Mouse (Mus musculus) liver, adult 2 months (tissue): ENCODE results near the gene Cdpf1. TPM values are rescaled to one million over a fixed set of nuclear protein-coding genes. Genes with fewer than 3 reads are reported as not detected.
A peak's percentile ranks its signal among the peaks of the same experiment; 100 is the strongest.

Source experiments
- DNase-seq: peaks from one replicate; pipeline ENCODE4 v3.0.0-alpha.2; 2011; ENCODE audit warnings: low read depth, low spot score; ENCODE audit errors: extremely low read depth
- H3K27ac ChIP-seq: fragments of 200-500 bp; replicated peaks from 2 replicates; pipeline ENCODE4 v1.5.1; 2012; ENCODE audit warnings: low read depth, mild to moderate bottlenecking, control low read depth, inconsistent platforms, low read length; ENCODE audit not compliant: insufficient read depth
- H3K27me3 ChIP-seq: fragments of 200-500 bp; 2 replicates; pipeline ENCODE4 v1.6.1; 2012; ENCODE audit warnings: mild to moderate bottlenecking, moderate library complexity, low read length, inconsistent platforms; ENCODE audit not compliant: control insufficient read depth, insufficient read depth
- H3K36me3 ChIP-seq: fragments of 200-500 bp; 2 replicates; pipeline ENCODE4 v1.6.1; 2012; ENCODE audit warnings: low read length, inconsistent platforms; ENCODE audit not compliant: control insufficient read depth, insufficient read depth
- H3K4me1 ChIP-seq: fragments of 200-500 bp; 2 replicates; pipeline ENCODE4 v1.6.1; 2011; ENCODE audit warnings: low read length; ENCODE audit not compliant: control insufficient read depth, insufficient read depth
- H3K4me3 ChIP-seq: fragments of 200-500 bp; 2 replicates; pipeline ENCODE4 v1.5.1; 2011; ENCODE audit warnings: low read depth, mild to moderate bottlenecking, control low read depth, low read length, moderate library complexity; ENCODE audit not compliant: insufficient read depth
- H3K79me2 ChIP-seq: fragments of 200-500 bp; 2 replicates; pipeline ENCODE4 v1.6.1; 2012; ENCODE audit warnings: inconsistent platforms, mild to moderate bottlenecking, low read length, moderate library complexity; ENCODE audit not compliant: control insufficient read depth, insufficient read depth
- H3K9ac ChIP-seq: fragments of 200-500 bp; 2 replicates; pipeline ENCODE4 v1.6.1; 2012; ENCODE audit warnings: low read depth, mild to moderate bottlenecking, control low read depth, inconsistent platforms, low read length
- CTCF ChIP-seq: fragments of 200-500 bp; IDR thresholded peaks from 2 replicates; pipeline ENCODE4 v1.5.1; 2011; ENCODE audit warnings: low read depth, low read length, control low read depth
- POLR2A ChIP-seq: fragments of 200-500 bp; IDR thresholded peaks from 2 replicates; pipeline ENCODE4 v1.6.1; 2011; ENCODE audit warnings: low read length, control low read depth; ENCODE audit not compliant: insufficient read depth; ENCODE audit errors: extremely low read depth
- WGBS: fragments of 180-500 bp; shearing (Covaris S2); methylation state at CpG from one replicate; pipeline ENCODE4 v1.1.7; 2018; 5-methylcytosine and 5-hydroxymethylcytosine counted together
- polyA plus RNA-seq: library from polyadenylated mRNA; depleted of rRNA; stranded (reverse); fragments of >200 nt; gene quantifications from 2 replicates; pipeline ENCODE4 v1.2.3, GENCODE M21; 2012; rRNA removed
- total RNA-seq: library from RNA; depleted of rRNA; stranded (reverse); fragments of >200 nt; gene quantifications from 2 replicates; pipeline ENCODE4 v1.2.3, GENCODE M21; 2014; rRNA removed

Cdpf1 gene
- total and polyA plus RNA-seq, 2 experiments = 11.6 to 19.6 TPM

- H3K9ac ChIP-seq = no peak overlapping the region
- peaks cover 16% of the 10 kb centered on the region; the same call in 1 of the 2 replicates for H3K79me2 ChIP-seq
- H3K4me1 ChIP-seq = peaks cover 43% of the 10 kb centered on the region
- no peak overlapping the region for H3K4me3 ChIP-seq
- whole genome bisulfite sequencing = 34% methylated on average over 5 of the region's 5 CpGs
- no peaks in the 10 kb centered on the region for H3K27me3 ChIP-seq
- no peak overlapping the region for H3K27ac ChIP-seq
- no peak for TF ChIP-seq CTCF
- no peak for TF ChIP-seq POLR2A
- H3K36me3 ChIP-seq = peaks cover 17% of the 10 kb centered on the region; the same call in 1 of the 2 replicates
- no peak for DNase-seq
These were observed 44.8 kb downstream of the Cdpf1 start for GRCm38 (mm10) chr15:85766677-85767076.

DNA sequence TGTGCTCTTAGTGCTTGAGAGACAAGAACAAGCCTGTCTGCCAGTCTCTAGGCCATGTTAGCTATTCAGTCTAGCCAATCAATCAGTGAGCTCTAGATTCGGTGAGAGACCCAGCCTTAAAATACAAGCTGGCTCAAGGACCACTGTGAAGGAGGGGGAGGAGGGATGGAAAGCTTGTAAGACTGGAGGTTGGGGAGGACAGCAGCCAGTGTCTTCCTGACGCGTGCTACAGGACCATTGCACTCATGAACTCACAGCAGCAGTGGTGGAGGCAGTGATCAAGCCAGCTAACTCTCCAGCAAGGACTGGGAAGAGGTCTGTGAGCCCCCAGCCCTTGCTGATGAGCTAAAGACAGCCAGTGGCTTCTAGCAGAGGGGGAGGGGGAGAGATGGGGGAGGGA lies 46.5 kb downstream of the Cdpf1 start:
- Histone ChIP-seq H3K4me3 (no peak overlapping the region), H3K4me1 (peaks cover 47% of the 10 kb centered on the region), H3K9ac (no peak overlapping the region), H3K27me3 (no peaks in the 10 kb centered on the region), H3K79me2 (peaks cover 21% of the 10 kb centered on the region), H3K27ac (0 out of 2 replicates have a peak overlapping the region, but pooled peaks have one; percentile 22), H3K36me3 (peaks cover 25% of the 10 kb centered on the region; the same call in 1 of the 2 replicates)
- WGBS = 44% methylated on average over 3 of the region's 3 CpGs
- DNase-seq = no peak
- TF ChIP-seq POLR2A = no peak
- no peak for TF ChIP-seq CTCF

- Histone ChIP-seq H3K27me3 (no peaks in the 10 kb centered on the region), H3K79me2 (peaks cover 25% of the 10 kb centered on the region), H3K9ac (no peak overlapping the region), H3K36me3 (peaks cover 29% of the 10 kb centered on the region), H3K4me1 (peaks cover 36% of the 10 kb centered on the region), H3K4me3 (no peak overlapping the region), H3K27ac (peak overlapping the region; percentile 41)
- WGBS = 33% methylated on average over 4 of the region's 4 CpGs
- DNase-seq = peak; percentile 89
- TF ChIP-seq CTCF (peak; percentile 27; the same call in 1 of the 2 replicates), POLR2A (no peak)
These were observed 48.7 kb downstream of the Cdpf1 start for GRCm38 (mm10) chr15:85762761-85763160.

DNA sequence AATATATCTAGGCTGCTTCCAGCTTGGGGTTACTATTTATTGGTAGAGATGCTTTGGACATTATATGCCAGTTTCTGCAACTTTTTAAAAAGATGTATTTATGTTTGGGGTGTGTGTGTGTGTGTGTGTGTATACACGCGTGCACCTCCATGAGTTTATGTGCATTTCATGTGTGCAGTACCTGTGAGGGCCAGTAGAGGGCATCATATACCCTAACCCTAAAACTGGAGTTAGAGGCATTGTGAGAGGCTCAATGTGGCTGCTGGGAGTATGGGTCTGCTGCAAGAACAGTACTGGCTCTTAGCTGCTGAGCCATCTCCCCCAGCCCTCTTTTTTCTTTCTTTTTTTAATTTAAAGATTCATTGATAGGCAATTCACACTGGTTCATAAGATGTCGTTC lies 53.7 kb downstream of the Cdpf1 start:
- peaks cover 40% of the 10 kb centered on the region for H3K4me1 ChIP-seq
- TF ChIP-seq CTCF = peak; percentile 33; the same call in 1 of the 2 replicates
- no peak for TF ChIP-seq POLR2A
- no peak overlapping the region for H3K9ac ChIP-seq
- H3K79me2 ChIP-seq = peaks cover 44% of the 10 kb centered on the region
- no peak overlapping the region for H3K4me3 ChIP-seq
- no peaks in the 10 kb centered on the region for H3K27me3 ChIP-seq
- no peak for DNase-seq
- no peak overlapping the region for H3K27ac ChIP-seq
- peaks cover 35% of the 10 kb centered on the region for H3K36me3 ChIP-seq
- 97% methylated on average over 3 of the region's 3 CpGs for WGBS

Other genes starting within 250 kb of the Cdpf1 start
- gene Wnt7b, start 229.2 kb downstream of the Cdpf1 start, total RNA-seq = 0.07 and 0.09 TPM in 2 replicates
- gene Wnt7b, start 229.2 kb downstream of the Cdpf1 start, polyA plus RNA-seq = 0.06 and 0.12 TPM in 2 replicates
- gene Ppara, start 76.7 kb downstream of the Cdpf1 start, total RNA-seq = 184 and 206 TPM in 2 replicates
- gene Ppara, start 76.7 kb downstream of the Cdpf1 start, polyA plus RNA-seq = 36.2 and 39.8 TPM in 2 replicates
- under 0.01 and 0.09 TPM in 2 replicates for gene Pkdrej, start 10.0 kb upstream of the Cdpf1 start, total RNA-seq
- gene Pkdrej, start 10.0 kb upstream of the Cdpf1 start, polyA plus RNA-seq = 0.01 TPM in 2 replicates
- gene Ttc38, start 20.6 kb upstream of the Cdpf1 start, total RNA-seq = 52.4 and 59.5 TPM in 2 replicates
- gene Ttc38, start 20.6 kb upstream of the Cdpf1 start, polyA plus RNA-seq = 19.1 and 37.2 TPM in 2 replicates
- gene Gtse1, start 48.0 kb upstream of the Cdpf1 start, total RNA-seq = 0.28 and 0.67 TPM in 2 replicates
- 0.33 and 0.55 TPM in 2 replicates for gene Gtse1, start 48.0 kb upstream of the Cdpf1 start, polyA plus RNA-seq
- gene Trmu, start 67.6 kb upstream of the Cdpf1 start, total RNA-seq = 9.4 and 10.1 TPM in 2 replicates
- gene Trmu, start 67.6 kb upstream of the Cdpf1 start, polyA plus RNA-seq = 13.9 and 17.0 TPM in 2 replicates
- 2.4 and 3.7 TPM in 2 replicates for gene Celsr1, start 222.1 kb upstream of the Cdpf1 start, total RNA-seq
- gene Celsr1, start 222.1 kb upstream of the Cdpf1 start, polyA plus RNA-seq = 11.5 and 12.4 TPM in 2 replicates
- gene Gramd4, start 246.0 kb upstream of the Cdpf1 start, total RNA-seq = 2.4 and 3.8 TPM in 2 replicates
- gene Gramd4, start 246.0 kb upstream of the Cdpf1 start, polyA plus RNA-seq = 5.6 and 6.0 TPM in 2 replicates